In the genomic region with DNA sequence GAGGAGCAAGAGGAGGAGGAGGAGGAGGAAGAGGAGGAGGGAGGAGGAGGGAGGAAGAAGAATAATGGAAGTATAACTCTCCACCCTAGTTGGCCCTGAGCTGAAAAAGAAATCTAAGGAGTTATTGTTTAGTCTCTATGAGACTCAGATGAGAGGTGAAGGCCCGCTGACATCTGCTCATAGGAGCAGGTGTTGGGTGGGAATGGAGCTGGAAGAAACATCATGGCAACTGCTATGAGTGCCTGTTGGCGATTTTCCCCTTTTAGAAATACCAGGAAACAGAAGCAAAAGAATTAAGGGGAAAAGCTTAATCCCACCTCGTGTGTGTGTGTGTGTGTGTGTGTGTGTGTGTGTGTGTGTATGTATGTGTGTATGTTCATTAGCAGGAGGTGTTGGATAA, we compare ENCODE assay signal across 16 mouse cellular contexts.
"Had no signal": no experiment of that assay in that cellular context is flagged by ENCODE, and none has a peak within 500 bp of the region (broad histone marks: within the 10 kb centered on the region; RNA-seq: fewer than 3 reads in every experiment).

No protein-coding gene starts in this region.

- H3K9ac ChIP-seq: liver, embryonic 14.5 days; lung, embryonic 14.5 days; midbrain, embryonic 12.5 days; neural tube, embryonic 12.5 days; stomach, embryonic 15.5 days had no signal

- H3K27ac ChIP-seq: liver, embryonic 14.5 days; midbrain, embryonic 10.5 days; midbrain, embryonic 12.5 days; neural tube, embryonic 12.5 days; stomach, embryonic 15.5 days; stomach, postnatal 0 days had no signal

- H3K4me3 ChIP-seq: midbrain, embryonic 10.5 days; midbrain, embryonic 12.5 days; neural tube, embryonic 12.5 days; stomach, embryonic 15.5 days had no signal

- H3K4me2 ChIP-seq: lung, embryonic 14.5 days; midbrain, embryonic 12.5 days; neural tube, embryonic 12.5 days; stomach, embryonic 15.5 days had no signal

- DNase-seq: lung, adult 18-20 months; lung, embryonic 14.5 days; lung, postnatal 10 days; lung, postnatal 4 days; midbrain, embryonic 14.5 days; right cerebral cortex, postnatal 14 days; thymus, adult 2 months; thymus, postnatal 25 days; thymus, postnatal 4 days had no signal

- H3K36me3 ChIP-seq: midbrain, embryonic 10.5 days; midbrain, embryonic 12.5 days; neural tube, embryonic 12.5 days; stomach, embryonic 15.5 days had no signal

- H3K27me3 ChIP-seq: midbrain, embryonic 12.5 days; neural tube, embryonic 12.5 days; stomach, embryonic 15.5 days had no signal

- H3K9me3 ChIP-seq: stomach, embryonic 15.5 days had no signal

- ATAC-seq: midbrain, embryonic 16.5 days had no signal
